26 mouse cellular contexts compared by ENCODE assay signal in genomic region chr9:37129046-37129445, GRCm38 (mm10). TPM values are rescaled to one million over a fixed set of nuclear protein-coding genes. Genes with fewer than 3 reads are reported as not detected.
DNase-seq lines count a peak whose midpoint lies in the region; ATAC-seq lines count a peak whose summit lies in the region.
"Had no signal": no experiment of that assay in that cellular context is flagged by ENCODE, and none has a peak within 500 bp of the region (broad histone marks: within the 10 kb centered on the region; RNA-seq: fewer than 3 reads in every experiment).

No protein-coding gene starts in this region.

- H3K4me1 ChIP-seq in forebrain, embryonic 11.5 days (replicated peaks; ENCODE audit: control insufficient read depth, insufficient read depth, low read length): no peaks in the 10 kb centered on the region
- H3K4me1 ChIP-seq in forebrain, embryonic 16.5 days (replicated peaks; ENCODE audit: control insufficient read depth, insufficient read depth, low read length): peaks cover 10% of the 10 kb centered on the region
- H3K4me1 ChIP-seq: embryonic facial prominence, embryonic 15.5 days had no signal

- no peak overlapping the region for H3K4me3 ChIP-seq in forebrain, embryonic 11.5 days (ENCODE audit: low read depth, low read length)
- no peak overlapping the region for H3K4me3 ChIP-seq in forebrain, embryonic 16.5 days (replicated peaks; ENCODE audit: low read length)
- H3K4me3 ChIP-seq: embryonic facial prominence, embryonic 13.5 days; embryonic facial prominence, embryonic 15.5 days; erythroblast, embryonic 14.5 days; forebrain, embryonic 10.5 days; forebrain, embryonic 13.5 days; forebrain, embryonic 15.5 days had no signal

- ATAC-seq in forebrain, embryonic 11.5 days (replicated peaks; ENCODE audit: low FRiP score): no peak
- ATAC-seq in forebrain, embryonic 16.5 days: no peak
- ATAC-seq: activated CD4-positive, CD25-positive, alpha-beta regulatory T cell, adult 4 months; CD4-positive, CD25-positive, alpha-beta regulatory T cell, adult 4 months; forebrain, embryonic 13.5 days; forebrain, embryonic 15.5 days; Patski had no signal

- H3K27ac ChIP-seq in forebrain, embryonic 11.5 days (ENCODE audit: low read depth, low read length): no peak overlapping the region
- no peak overlapping the region for H3K27ac ChIP-seq in forebrain, embryonic 16.5 days (ENCODE audit: low read length)
- H3K27ac ChIP-seq: embryonic facial prominence, embryonic 13.5 days; embryonic facial prominence, embryonic 15.5 days; forebrain, embryonic 10.5 days; forebrain, embryonic 13.5 days; forebrain, embryonic 15.5 days had no signal

- no peaks in the 10 kb centered on the region for H3K36me3 ChIP-seq in forebrain, embryonic 11.5 days (ENCODE audit: control insufficient read depth, insufficient read depth, low read length)
- H3K36me3 ChIP-seq in forebrain, embryonic 16.5 days (ENCODE audit: control insufficient read depth, insufficient read depth): no peaks in the 10 kb centered on the region
- H3K36me3 ChIP-seq: embryonic facial prominence, embryonic 13.5 days; embryonic facial prominence, embryonic 15.5 days; forebrain, embryonic 15.5 days; G1E had no signal

- no peak overlapping the region for H3K4me2 ChIP-seq in forebrain, embryonic 11.5 days (ENCODE audit: low read depth, low read length, severe bottlenecking)
- no peak overlapping the region for H3K4me2 ChIP-seq in forebrain, embryonic 16.5 days (ENCODE audit: low read length)
- H3K4me2 ChIP-seq: embryonic facial prominence, embryonic 13.5 days; embryonic facial prominence, embryonic 15.5 days; forebrain, embryonic 13.5 days; forebrain, embryonic 15.5 days had no signal

- H3K27me3 ChIP-seq in forebrain, embryonic 11.5 days (ENCODE audit: control insufficient read depth, insufficient read depth, low read length): no peaks in the 10 kb centered on the region
- H3K27me3 ChIP-seq in forebrain, embryonic 16.5 days (replicated peaks; ENCODE audit: control insufficient read depth, insufficient read depth, low read length): no peaks in the 10 kb centered on the region
- H3K27me3 ChIP-seq: forebrain, embryonic 15.5 days had no signal

- DNase-seq in forebrain, embryonic 11.5 days (ENCODE audit: low spot score): peak; percentile 4
- peak; percentile 2 for DNase-seq in urinary bladder, adult 2 months (ENCODE audit: low spot score)
- no peak for DNase-seq in urinary bladder, postnatal 10 days (ENCODE audit: low spot score)
- no peak for DNase-seq in adipocyte (ENCODE audit: low spot score)
- DNase-seq: adrenal gland, adult 2 months; adrenal gland, postnatal 10 days; adrenal gland, postnatal 25 days; B cell, adult 2 months; cerebellum, adult 11 months; cerebellum, adult 18-20 months; cerebellum, adult 8-10 months; cerebellum, adult 9-11 months; cerebellum, postnatal 14 days; cerebellum, postnatal 36 days; embryo, embryonic 11 days had no signal

- H3K9me3 ChIP-seq in forebrain, embryonic 11.5 days (ENCODE audit: control insufficient read depth, low read length): no peaks in the 10 kb centered on the region; the same call in 1 of the 2 replicates
- H3K9me3 ChIP-seq in forebrain, embryonic 16.5 days (ENCODE audit: control insufficient read depth, low read length): no peaks in the 10 kb centered on the region
- H3K9me3 ChIP-seq: embryonic facial prominence, embryonic 13.5 days; embryonic facial prominence, embryonic 15.5 days; forebrain, embryonic 13.5 days; forebrain, embryonic 15.5 days; G1E had no signal

- 90% methylated on average over 6 of the region's 6 CpGs for WGBS in forebrain, embryonic 11.5 days
- WGBS in forebrain, embryonic 16.5 days: 91% methylated on average over 6 of the region's 6 CpGs

- no peak overlapping the region for H3K9ac ChIP-seq in forebrain, embryonic 11.5 days (ENCODE audit: low read length)
- no peak overlapping the region for H3K9ac ChIP-seq in forebrain, embryonic 16.5 days (replicated peaks; ENCODE audit: low read depth, low read length)
- H3K9ac ChIP-seq: embryonic facial prominence, embryonic 13.5 days; embryonic facial prominence, embryonic 15.5 days; forebrain, embryonic 13.5 days; forebrain, embryonic 15.5 days had no signal

RNA-seq across cellular contexts. Expression of gene Pknox2, which starts 18.2 kb away (rescaled TPM):
- 21.0 and 23.7 TPM in 2 replicates for polyA plus RNA-seq in forebrain, embryonic 11.5 days (2014; fragmentation: Nextera tagmentation; extraction: Ambion mirVana)
- polyA plus RNA-seq in forebrain, embryonic 16.5 days (2015; fragmentation: Nextera tagmentation; extraction: Ambion mirVana): 24.5 and 26.9 TPM in 2 replicates
- 13.6 and 17.0 TPM in 2 replicates for polyA plus RNA-seq in urinary bladder, adult 2 months (2012; rRNA removed)
- polyA plus RNA-seq: activated CD4-positive, CD25-positive, alpha-beta regulatory T cell, adult 4 months; CD4-positive, CD25-positive, alpha-beta regulatory T cell, adult 4 months; erythroblast, embryonic 14.5 days; G1E had no signal

Comparison
In these comparisons a context has a peak if more than half of its experiments do, and no peak if none do; other contexts are left out.
1. DNase-seq: peak in forebrain, embryonic 11.5 days (single experiment) and urinary bladder, adult 2 months (single experiment); none in urinary bladder, postnatal 10 days (single experiment) and adipocyte (single experiment).